Mouse (Mus musculus) T-cell, adult 2 months (primary cell): ENCODE results near the gene Gga3.

Source experiments
- DNase-seq: peaks from one replicate; pipeline ENCODE4 v3.0.0; 2022; ENCODE audit warnings: low spot score

Gga3 gene

DNA sequence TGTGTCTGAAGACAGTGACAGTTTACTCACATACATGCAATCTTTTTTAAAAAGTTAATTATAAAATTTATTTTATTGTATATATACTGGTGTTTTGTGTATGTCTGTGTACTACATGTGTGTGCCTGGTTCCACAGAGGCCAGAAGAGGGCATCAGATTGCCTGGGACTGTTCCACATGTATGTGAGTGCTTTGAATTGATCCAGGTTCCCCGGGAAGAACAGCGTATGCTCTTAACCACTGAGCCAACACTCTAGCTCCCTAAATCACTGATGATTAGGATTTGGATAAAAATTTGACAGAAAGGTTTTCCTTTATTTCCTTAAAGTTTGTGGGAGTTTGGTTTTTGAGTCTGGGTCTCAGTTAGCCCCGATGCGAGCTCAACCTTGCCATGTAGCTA is 40.4 kb downstream of the Gga3 start:
- no peak for DNase-seq

DNA sequence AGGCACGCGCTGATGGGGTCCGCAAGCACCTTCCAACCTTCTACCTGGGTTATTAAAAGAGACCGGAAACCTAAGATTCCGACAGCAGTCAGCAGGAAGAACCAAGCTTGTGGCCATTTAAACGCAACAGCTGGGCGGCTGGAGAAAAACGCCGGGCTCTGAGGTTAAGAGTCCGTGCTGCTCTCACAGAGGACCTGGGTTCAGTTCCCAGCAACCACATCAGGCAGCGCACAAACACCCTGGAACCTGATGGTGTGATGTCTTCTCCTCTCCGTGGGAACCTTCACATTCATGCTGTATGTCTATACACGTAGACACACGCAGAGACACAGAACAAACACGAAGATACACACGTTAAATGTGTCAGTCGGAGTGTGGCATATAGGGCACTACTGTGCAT is 48.1 kb downstream of the Gga3 start:
- DNase-seq: no peak

DNA sequence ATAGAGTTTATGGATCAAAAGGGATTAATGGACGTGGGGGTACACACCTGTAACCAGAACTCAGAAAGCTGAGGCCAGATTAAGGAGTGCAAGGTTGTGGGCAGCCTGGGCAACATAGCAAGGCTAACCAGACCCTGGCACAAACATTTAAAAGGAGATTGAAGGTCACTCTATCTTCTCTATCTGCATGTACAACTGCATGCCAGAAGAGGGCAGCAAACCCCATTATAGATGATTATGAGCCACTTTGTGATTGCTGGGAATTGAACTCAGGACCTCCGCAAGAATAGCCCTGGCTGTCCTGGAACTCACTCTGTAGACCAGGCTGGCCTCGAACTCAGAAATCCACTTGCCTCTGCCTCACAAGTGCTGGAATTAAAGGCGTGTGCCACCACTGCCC is 51.1 kb downstream of the Gga3 start:
- DNase-seq: peak; percentile 30

DNA sequence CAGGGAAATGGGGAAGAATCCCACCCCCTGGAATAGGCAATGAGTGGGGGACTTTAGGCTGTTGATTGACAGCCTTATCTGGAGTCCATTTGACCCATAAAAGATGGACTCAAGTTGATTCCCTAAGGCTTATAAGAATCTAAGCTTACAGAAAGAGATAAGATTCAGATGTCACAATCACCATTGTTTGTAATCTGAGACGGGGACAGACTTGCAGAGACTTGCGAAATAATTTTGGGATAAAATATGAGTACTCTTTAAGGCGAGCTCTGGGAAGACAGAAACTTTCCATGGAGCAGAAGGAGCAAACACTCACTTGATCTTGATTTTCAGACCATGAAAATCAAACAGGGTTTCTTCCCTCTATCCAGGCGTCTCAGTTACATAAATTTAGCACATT is 60.3 kb downstream of the Gga3 start:
- DNase-seq: no peak

DNA sequence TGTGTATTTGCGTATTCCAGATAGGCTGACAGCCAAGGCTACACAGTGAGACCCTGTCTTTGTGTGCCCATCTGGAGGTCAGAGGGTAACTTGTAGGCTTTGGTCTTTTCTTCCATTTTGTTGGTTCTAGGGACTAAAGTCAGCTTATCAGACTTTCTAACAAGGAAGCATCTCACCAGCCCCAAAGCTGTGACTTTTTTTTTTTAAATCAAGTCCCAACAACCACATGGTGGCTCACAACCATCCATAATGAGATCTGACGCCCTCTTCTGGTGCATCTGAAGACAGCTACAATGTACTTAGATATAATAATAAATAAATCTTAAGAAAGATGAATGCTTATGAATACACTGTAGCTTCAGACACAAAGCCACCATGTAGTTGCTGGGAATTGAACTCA is 65.8 kb downstream of the Gga3 start:
- DNase-seq: peak; percentile 39

DNA sequence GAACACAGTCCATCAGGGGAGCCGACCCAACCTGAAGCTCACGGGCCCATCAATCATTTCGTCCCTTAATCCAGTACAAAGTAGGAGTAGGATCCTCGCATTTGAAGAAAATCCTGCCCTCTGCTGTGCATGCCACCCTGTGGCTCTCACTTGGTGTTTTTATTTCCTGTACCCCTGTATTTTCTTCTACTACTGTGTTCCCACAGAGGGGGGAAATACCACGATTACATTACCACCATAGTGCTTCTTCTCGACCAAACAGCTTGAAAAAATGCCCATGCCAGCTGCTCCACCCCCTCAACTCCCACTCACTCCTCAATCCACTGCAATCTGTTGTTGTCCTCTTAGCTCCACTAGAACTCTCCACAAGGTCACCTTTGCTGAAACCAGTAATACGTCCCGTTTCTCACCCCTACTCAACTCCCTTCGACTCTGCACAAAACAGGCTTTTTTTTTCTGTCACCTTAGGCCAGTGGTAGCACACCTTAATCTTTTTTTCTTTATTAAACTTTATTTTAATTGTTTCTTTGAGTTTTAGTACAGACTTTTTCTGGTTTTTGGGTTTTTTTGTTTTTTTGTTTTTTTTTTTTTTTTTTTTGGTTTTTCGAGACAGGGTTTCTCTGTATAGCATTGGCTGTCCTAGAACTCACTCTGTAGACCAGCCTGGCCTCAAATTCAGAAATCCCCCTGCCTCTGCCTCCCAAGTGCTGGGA is 66.8 kb downstream of the Gga3 start:
- peak; percentile 45 for DNase-seq

DNA sequence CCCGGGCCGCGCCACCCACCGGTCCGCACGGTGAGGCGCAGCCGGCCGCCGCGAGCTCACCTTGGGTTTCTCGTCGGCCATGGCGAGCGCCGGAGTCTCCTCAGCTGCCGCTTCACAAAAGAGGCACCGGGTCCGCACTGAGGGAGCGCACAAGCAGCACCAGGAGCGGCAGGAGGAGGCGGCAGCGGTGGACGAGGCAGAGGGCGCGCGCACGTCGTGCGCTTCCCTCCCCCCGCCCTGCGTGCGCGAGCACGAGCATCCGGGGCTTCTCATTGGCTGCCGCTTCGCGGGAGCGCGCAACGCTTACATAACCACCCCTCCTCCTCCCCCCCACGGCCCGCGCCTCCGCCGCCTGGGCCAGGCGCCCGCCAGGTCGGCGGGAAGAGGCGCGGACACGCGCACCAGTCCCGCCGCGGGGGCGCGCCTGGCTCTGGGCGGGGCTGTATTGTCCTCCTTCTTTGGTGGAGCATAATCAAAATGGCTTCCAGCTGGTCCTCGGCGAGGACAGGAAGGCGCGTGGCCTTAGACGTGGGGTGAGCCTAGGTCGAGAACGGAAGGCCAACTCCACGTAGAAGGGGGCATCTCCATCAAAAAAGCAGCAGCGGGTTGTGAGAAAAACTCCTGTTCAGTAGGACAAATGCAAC is 67.7 kb downstream of the Gga3 start, which contains the start of gene Sumo2:
Gene Sumo2, minus strand, starts transcription at position 239 of the 644 bp plus-strand sequence.
- DNase-seq: peak; percentile 98

DNA sequence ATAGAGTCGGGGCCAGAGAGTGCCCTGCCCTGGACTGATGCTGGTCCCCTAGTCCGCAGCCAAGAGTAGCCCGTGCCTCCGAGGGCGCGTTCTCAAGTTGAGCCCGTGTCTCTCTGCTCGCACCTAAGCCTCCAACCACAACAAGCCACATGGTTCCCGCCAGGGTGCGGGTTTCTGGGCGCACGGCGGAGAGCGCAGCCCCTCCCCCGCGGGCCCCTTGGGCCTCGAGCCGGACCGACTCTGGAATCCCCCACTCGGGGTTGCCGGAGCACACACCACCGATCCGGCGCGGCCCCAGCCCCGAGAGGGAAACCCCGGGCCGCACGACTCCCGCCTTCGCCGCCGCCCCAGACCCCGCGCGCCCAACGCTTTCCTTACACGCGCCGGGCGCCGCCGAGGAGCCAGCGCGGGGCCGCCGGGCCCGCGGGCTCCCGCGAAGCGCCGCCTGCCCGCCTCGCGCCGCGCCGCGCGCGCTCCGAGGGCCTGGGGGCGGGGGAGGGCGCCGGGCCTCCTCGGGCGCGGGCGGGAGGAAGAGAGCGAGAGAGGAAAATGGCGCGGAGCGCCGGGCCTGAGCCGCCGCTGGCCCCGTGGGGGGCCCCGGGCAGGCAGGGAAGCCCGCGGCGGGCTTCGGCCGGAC is 68.3 kb downstream of the Gga3 start:
- peak; percentile 77 for DNase-seq

DNA sequence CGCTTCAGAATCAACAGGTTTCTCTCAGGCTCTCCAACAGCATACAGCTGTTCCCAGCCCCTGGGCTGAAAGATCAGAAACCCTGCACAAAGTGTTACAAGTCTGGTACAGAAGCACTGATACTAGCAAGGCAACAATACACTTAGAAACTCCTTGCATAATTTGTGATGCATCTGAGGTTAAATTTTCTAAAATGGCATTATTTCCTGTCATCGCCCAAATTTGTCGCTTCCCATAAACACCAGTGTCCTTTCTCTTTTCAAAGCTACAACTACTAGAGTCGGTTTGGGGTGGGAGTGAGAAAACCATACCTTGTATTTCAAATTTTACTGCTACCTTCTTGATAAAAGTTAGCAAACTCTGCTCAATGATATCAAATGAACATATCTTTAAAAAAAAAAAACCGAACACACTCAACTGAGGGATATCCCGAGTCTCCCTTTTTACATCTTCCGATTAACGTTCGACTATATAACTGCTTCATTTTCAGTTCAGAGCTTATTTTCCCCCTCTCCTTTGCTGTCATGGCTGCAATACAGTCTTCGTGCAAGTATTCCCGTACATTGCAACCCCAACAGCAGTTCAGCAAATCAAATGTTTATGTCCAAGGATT is 69.0 kb downstream of the Gga3 start:
- DNase-seq: peak; percentile 20
